Comparison of ENCODE assay signal across 21 mouse cellular contexts in the genomic region with DNA sequence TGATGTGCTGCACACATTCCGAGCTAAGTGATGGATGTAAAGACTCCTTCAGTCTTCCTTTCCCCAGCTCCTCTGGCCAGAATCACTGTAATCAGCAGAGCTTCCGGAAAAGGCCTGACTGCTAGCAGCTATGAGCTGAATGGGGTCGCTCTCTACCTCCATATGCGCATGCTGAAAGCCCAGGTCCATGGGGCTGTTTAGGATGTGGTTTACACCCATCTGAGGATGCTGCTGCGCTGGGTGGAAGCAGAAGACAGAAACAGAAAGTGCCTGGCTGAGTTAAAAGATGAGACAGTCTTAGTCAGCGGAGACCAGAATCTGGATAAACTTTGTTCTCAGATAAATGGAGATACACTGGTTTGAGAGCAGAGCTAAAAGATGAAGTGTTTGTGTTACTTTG.
DNase-seq lines count a peak whose midpoint lies in the region; ATAC-seq and TF ChIP-seq lines count a peak whose summit lies in the region.
"Had no signal": no experiment of that assay in that cellular context is flagged by ENCODE, and none has a peak within 500 bp of the region (broad histone marks: within the 10 kb centered on the region; RNA-seq: fewer than 3 reads in every experiment).

No protein-coding gene starts in this region.

- H3K4me1 ChIP-seq in liver, adult 2 months (ENCODE audit: control insufficient read depth, insufficient read depth, low read length), result no peaks in the 10 kb centered on the region
- no peaks in the 10 kb centered on the region for H3K4me1 ChIP-seq in liver, postnatal 0 days (ENCODE audit: insufficient read depth)
- H3K4me1 ChIP-seq: intestine, embryonic 15.5 days; limb, embryonic 12.5 days had no signal

- peak; percentile 7 for DNase-seq in liver, adult 2 months (ENCODE audit: extremely low read depth, low read depth, low spot score)
- no peak for DNase-seq in liver, postnatal 0 days
- peak; percentile 20 for DNase-seq in yolk sac, embryonic 10.5 days (ENCODE audit: low spot score)
- no peak for DNase-seq in kidney, adult 11 months
- no peak for DNase-seq in layer of hippocampus, adult 9-11 months
- no peak for DNase-seq in left cerebral cortex, adult 2 months (ENCODE audit: extremely low spot score in 1 of 2, low spot score in 2 of 2)
- DNase-seq: cerebellum, adult 18-20 months; embryo, embryonic 11 days; gastrocnemius, adult 2 months; heart, postnatal 4 days; kidney, postnatal 14 days; lung, adult 2 months; right cerebral cortex, postnatal 4 days had no signal

- H3K79me2 ChIP-seq in liver, adult 2 months (ENCODE audit: control insufficient read depth, insufficient read depth, low read length), result no peaks in the 10 kb centered on the region

- H3K36me3 ChIP-seq in liver, adult 2 months (ENCODE audit: control insufficient read depth, insufficient read depth, low read length), result no peaks in the 10 kb centered on the region
- no peaks in the 10 kb centered on the region for H3K36me3 ChIP-seq in liver, postnatal 0 days (replicated peaks; ENCODE audit: insufficient read depth, low read length)
- H3K36me3 ChIP-seq: intestine, embryonic 15.5 days; limb, embryonic 12.5 days had no signal

- WGBS in liver, adult 2 months, result 78% methylated on average over 6 of the region's 6 CpGs
- 40% methylated on average over 6 of the region's 6 CpGs for WGBS in liver, postnatal 0 days (ENCODE audit: insufficient replicate concordance)

- TF ChIP-seq POLR2A in liver, adult 2 months (IDR thresholded peaks at IDR 0.05; ENCODE audit: extremely low read depth, insufficient read depth, low read length), result no peak

- no peaks in the 10 kb centered on the region for H3K9me3 ChIP-seq in liver, postnatal 0 days (ENCODE audit: low read length)
- H3K9me3 ChIP-seq: intestine, embryonic 15.5 days; limb, embryonic 12.5 days had no signal

- H3K27me3 ChIP-seq in liver, adult 2 months (ENCODE audit: control insufficient read depth, insufficient read depth, low read length), result no peaks in the 10 kb centered on the region
- H3K27me3 ChIP-seq in liver, postnatal 0 days (ENCODE audit: insufficient read depth, low read length), result no peaks in the 10 kb centered on the region
- H3K27me3 ChIP-seq: intestine, embryonic 15.5 days; limb, embryonic 12.5 days had no signal

- no peak for TF ChIP-seq CTCF in liver, adult 2 months (IDR thresholded peaks at IDR 0.05; ENCODE audit: low read depth, low read length)
- TF ChIP-seq CTCF in liver, postnatal 0 days (IDR thresholded peaks at IDR 0.05; ENCODE audit: low read depth), result no peak
- no peak for TF ChIP-seq CTCF in left cerebral cortex, adult 2 months (IDR thresholded peaks at IDR 0.05)

- no peak overlapping the region for H3K4me3 ChIP-seq in liver, adult 2 months (ENCODE audit: insufficient read depth, low read depth, low read length)
- H3K4me3 ChIP-seq in liver, postnatal 0 days (ENCODE audit: low read depth, low read length), result no peak overlapping the region
- H3K4me3 ChIP-seq in left cerebral cortex, adult 2 months, result no peak overlapping the region
- H3K4me3 ChIP-seq: gastrocnemius, adult 2 months; intestine, embryonic 15.5 days; limb, embryonic 12.5 days had no signal

- no peak for TF ChIP-seq EP300 in liver, postnatal 0 days (IDR thresholded peaks at IDR 0.05; ENCODE audit: low read depth)

- no peak overlapping the region for H3K9ac ChIP-seq in liver, adult 2 months (ENCODE audit: low read depth, low read length)
- H3K9ac ChIP-seq in liver, postnatal 0 days (replicated peaks), result no peak overlapping the region
- H3K9ac ChIP-seq: intestine, embryonic 15.5 days; limb, embryonic 12.5 days had no signal

- H3K27ac ChIP-seq in liver, adult 2 months (replicated peaks; ENCODE audit: insufficient read depth, low read depth, low read length), result no peak overlapping the region
- H3K27ac ChIP-seq in liver, postnatal 0 days (ENCODE audit: low read depth), result no peak overlapping the region
- no peak overlapping the region for H3K27ac ChIP-seq in left cerebral cortex, adult 2 months
- H3K27ac ChIP-seq: gastrocnemius, adult 2 months; intestine, embryonic 15.5 days; limb, embryonic 12.5 days; stomach, postnatal 0 days had no signal

- H3K4me2 ChIP-seq in liver, postnatal 0 days (ENCODE audit: low read depth, low read length), result no peak overlapping the region
- H3K4me2 ChIP-seq: heart, embryonic 11.5 days; intestine, embryonic 15.5 days; limb, embryonic 12.5 days; midbrain, embryonic 11.5 days had no signal

- intact Hi-C loops in left cerebral cortex, adult 2 months (cut with DNase I), result no loop called here

- ATAC-seq in liver, postnatal 0 days, result no peak
- ATAC-seq in granulocyte monocyte progenitor cell, adult 5-6 weeks (replicated peaks; ENCODE audit: poor library complexity, severe bottlenecking), result peak; percentile 93
- ATAC-seq in neutrophil, adult 5-6 weeks (ENCODE audit: extremely low read depth, insufficient number of reproducible peaks, low FRiP score, poor library complexity, severe bottlenecking), result peak; percentile 52; the same call in 1 of the 2 replicates
- ATAC-seq: forebrain, embryonic 16.5 days; intestine, embryonic 15.5 days had no signal

Comparison
In these comparisons a context has a peak if more than half of its experiments do, and no peak if none do; other contexts are left out.
1. DNase-seq: peak in liver, adult 2 months (single experiment) and yolk sac, embryonic 10.5 days (single experiment); none in liver, postnatal 0 days (single experiment), kidney, adult 11 months (single experiment), layer of hippocampus, adult 9-11 months (single experiment) and left cerebral cortex, adult 2 months (0 of 2).